Mouse (Mus musculus) MEL (cell line): ENCODE measurements around the gene Cnpy3. TPM values are rescaled to one million over a fixed set of nuclear protein-coding genes. Genes with fewer than 3 reads are reported as not detected.

Source experiments
- DNase-seq: peaks from one replicate; pipeline ENCODE4 v3.0.0; 2011; ENCODE audit warnings: low read depth, low spot score
- H3K27ac ChIP-seq: 2 replicates; pipeline ENCODE4 v1.5.1; 2012; ENCODE audit warnings: low read depth, mild to moderate bottlenecking, control low read depth, low read length, moderate library complexity; ENCODE audit not compliant: control insufficient read depth
- H3K27me3 ChIP-seq, 2 experiments: fragments of 150-350 bp in 1 of 2; sonication (generic) in 1 of 2; 2 replicates each; pipeline ENCODE4 v1.6.1; 2012; ENCODE audit warnings: low read length in 2 of 2, mild to moderate bottlenecking in 2 of 2, improper control_type of control experiment in 1 of 2, moderate library complexity in 1 of 2; ENCODE audit not compliant: insufficient read depth in 2 of 2, control insufficient read depth in 1 of 2
- H3K36me3 ChIP-seq, 2 experiments: 2 replicates each; pipeline ENCODE4 v1.6.1; 2012 to 2014; ENCODE audit warnings: low read length in 2 of 2, improper control_type of control experiment in 1 of 2, inconsistent platforms in 1 of 2, mild to moderate bottlenecking in 1 of 2; ENCODE audit not compliant: insufficient read depth in 2 of 2, control insufficient read depth in 1 of 2
- H3K4me1 ChIP-seq, 2 experiments: fragments of 150-350 bp in 1 of 2; sonication (generic) in 1 of 2; 2 replicates each; pipeline ENCODE4 v1.6.1; 2012; ENCODE audit warnings: low read length in 2 of 2, improper control_type of control experiment in 1 of 2, mild to moderate bottlenecking in 1 of 2; ENCODE audit not compliant: insufficient read depth in 2 of 2, control insufficient read depth in 1 of 2
- H3K4me3 ChIP-seq, 2 experiments: fragments of 150-350 bp in 1 of 2; sonication (generic) in 1 of 2; 2 replicates each; pipeline ENCODE4 v1.5.1; 2012; ENCODE audit warnings: low read depth in 2 of 2, low read length in 2 of 2, mild to moderate bottlenecking in 2 of 2, moderate library complexity in 2 of 2, control low read depth in 1 of 2, improper control_type of control experiment in 1 of 2; ENCODE audit not compliant: control insufficient read depth in 1 of 2, insufficient read depth in 1 of 2
- H3K79me2 ChIP-seq: 2 replicates; pipeline ENCODE4 v1.6.1; 2012; ENCODE audit warnings: mild to moderate bottlenecking, low read length, moderate library complexity; ENCODE audit not compliant: control insufficient read depth, poor library complexity, insufficient read depth
- H3K9ac ChIP-seq: 2 replicates; pipeline ENCODE4 v1.6.1; 2012; ENCODE audit warnings: low read depth, mild to moderate bottlenecking, control low read depth, low read length, moderate library complexity; ENCODE audit not compliant: control insufficient read depth, poor library complexity, severe bottlenecking
- H3K9me3 ChIP-seq: fragments of 150-350 bp; sonication (generic); replicated peaks from 2 replicates; pipeline ENCODE4 v1.6.1; 2012; ENCODE audit warnings: mild to moderate bottlenecking, low read length, improper control_type of control experiment, moderate library complexity; ENCODE audit not compliant: insufficient read depth
- CHD1 ChIP-seq: IDR thresholded peaks from 2 replicates; pipeline ENCODE4 v1.6.1; 2012; ENCODE audit warnings: low read depth, mild to moderate bottlenecking, inconsistent platforms, low read length, improper control_type of control experiment
- CHD2 ChIP-seq: IDR thresholded peaks from 2 replicates; pipeline ENCODE4 v1.6.1; 2011; ENCODE audit warnings: low read length, improper control_type of control experiment
- E2F4 ChIP-seq: IDR thresholded peaks from 2 replicates; pipeline ENCODE4 v1.6.1; 2011; ENCODE audit warnings: low read depth, low read length, improper control_type of control experiment, borderline replicate concordance
- ETS1 ChIP-seq: IDR thresholded peaks from 2 replicates; pipeline ENCODE4 v1.6.1; 2012; ENCODE audit warnings: low read depth, mild to moderate bottlenecking, inconsistent platforms, low read length, improper control_type of control experiment, moderate library complexity
- GABPA ChIP-seq: IDR thresholded peaks from 2 replicates; pipeline ENCODE4 v1.6.1; 2012; ENCODE audit warnings: low read depth, mild to moderate bottlenecking, inconsistent platforms, low read length, improper control_type of control experiment, moderate library complexity
- GATA1 ChIP-seq: IDR thresholded peaks from 2 replicates; pipeline ENCODE4 v1.6.1; 2011; ENCODE audit warnings: low read depth, low read length, improper control_type of control experiment
- HCFC1 ChIP-seq: IDR thresholded peaks from 2 replicates; pipeline ENCODE4 v1.6.1; 2012; ENCODE audit warnings: low read depth, mild to moderate bottlenecking, inconsistent platforms, low read length, improper control_type of control experiment, moderate library complexity
- JUND ChIP-seq: IDR thresholded peaks from 2 replicates; pipeline ENCODE4 v1.6.1; 2011; ENCODE audit warnings: low read depth, mild to moderate bottlenecking, improper control_type of control experiment, low read length
- KAT2A ChIP-seq: conservative IDR thresholded peaks from 2 replicates; pipeline ENCODE4 v1.6.1; 2012; ENCODE audit warnings: low read depth, low read length, improper control_type of control experiment, inconsistent platforms
- MAFK ChIP-seq: IDR thresholded peaks from 2 replicates; pipeline ENCODE4 v1.6.1; 2011; ENCODE audit warnings: low read depth, mild to moderate bottlenecking, low read length, improper control_type of control experiment, borderline replicate concordance
- MAZ ChIP-seq: IDR thresholded peaks from 2 replicates; pipeline ENCODE4 v1.6.1; 2012; ENCODE audit warnings: low read depth, mild to moderate bottlenecking, inconsistent platforms, low read length, improper control_type of control experiment
- MEF2A ChIP-seq: IDR thresholded peaks from 2 replicates; pipeline ENCODE4 v1.6.1; 2014; ENCODE audit warnings: low read depth, mild to moderate bottlenecking, inconsistent platforms, low read length, improper control_type of control experiment; ENCODE audit not compliant: poor library complexity, insufficient replicate concordance, severe bottlenecking; ENCODE audit errors: extremely low read depth
- MYC ChIP-seq: IDR thresholded peaks from 2 replicates; pipeline ENCODE4 v1.6.1; 2011; ENCODE audit warnings: low read depth, mild to moderate bottlenecking, low read length, improper control_type of control experiment, moderate library complexity
- NELFE ChIP-seq: IDR thresholded peaks from 2 replicates; pipeline ENCODE4 v1.6.1; 2011; ENCODE audit warnings: low read depth, low read length, improper control_type of control experiment
- NRF1 ChIP-seq: IDR thresholded peaks from 2 replicates; pipeline ENCODE4 v1.6.1; 2014; ENCODE audit warnings: low read depth, mild to moderate bottlenecking, inconsistent platforms, low read length, improper control_type of control experiment, moderate library complexity; ENCODE audit not compliant: poor library complexity, insufficient read depth, severe bottlenecking
- POLR2A ChIP-seq, 2 experiments: IDR thresholded peaks; 2 replicates each; pipeline ENCODE4 v1.6.1; 2011 to 2012; ENCODE audit warnings: low read length in 2 of 2, mild to moderate bottlenecking in 2 of 2, control low read depth in 1 of 2, improper control_type of control experiment in 1 of 2, low read depth in 1 of 2, moderate library complexity in 1 of 2; ENCODE audit not compliant: control insufficient read depth in 1 of 2, insufficient read depth in 1 of 2, poor library complexity in 1 of 2
- RCOR1 ChIP-seq: IDR thresholded peaks from 2 replicates; pipeline ENCODE4 v1.6.1; 2012; ENCODE audit warnings: low read depth, mild to moderate bottlenecking, inconsistent platforms, low read length, improper control_type of control experiment
- SMC3 ChIP-seq: IDR thresholded peaks from 2 replicates; pipeline ENCODE4 v1.6.1; 2011; ENCODE audit warnings: low read depth, low read length, improper control_type of control experiment
- TAL1 ChIP-seq: IDR thresholded peaks from 2 replicates; pipeline ENCODE4 v1.6.1; 2012; ENCODE audit warnings: mild to moderate bottlenecking, inconsistent platforms, low read length, moderate library complexity, mixed read lengths
- TBP ChIP-seq: IDR thresholded peaks from 2 replicates; pipeline ENCODE4 v1.8.0; 2011; ENCODE audit warnings: low read depth, low read length, improper control_type of control experiment
- TCF12 ChIP-seq: IDR thresholded peaks from 2 replicates; pipeline ENCODE4 v1.6.1; 2014; ENCODE audit warnings: low read depth, mild to moderate bottlenecking, inconsistent platforms, low read length, improper control_type of control experiment, moderate library complexity
- USF1 ChIP-seq: IDR thresholded peaks from 2 replicates; pipeline ENCODE4 v1.6.1; 2014; ENCODE audit warnings: low read depth, mild to moderate bottlenecking, inconsistent platforms, low read length, improper control_type of control experiment, moderate library complexity
- USF2 ChIP-seq, 2 experiments: IDR thresholded peaks; 2 replicates each; pipeline ENCODE4 v1.6.1; 2011 to 2012; ENCODE audit warnings: improper control_type of control experiment in 2 of 2, low read length in 2 of 2, borderline replicate concordance in 1 of 2, inconsistent platforms in 1 of 2, low read depth in 1 of 2, mild to moderate bottlenecking in 1 of 2; ENCODE audit not compliant: insufficient read depth in 1 of 2
- ZC3H11A ChIP-seq: IDR thresholded peaks from 2 replicates; pipeline ENCODE4 v1.6.1; 2012; ENCODE audit warnings: low read depth, mild to moderate bottlenecking, inconsistent platforms, low read length, improper control_type of control experiment
- ZKSCAN1 ChIP-seq: IDR thresholded peaks from 2 replicates; pipeline ENCODE4 v1.6.1; 2012; ENCODE audit warnings: low read depth, mild to moderate bottlenecking, inconsistent platforms, low read length, improper control_type of control experiment, moderate library complexity
- ZMIZ1 ChIP-seq: IDR thresholded peaks from 2 replicates; pipeline ENCODE4 v1.6.1; 2012; ENCODE audit warnings: low read depth, mild to moderate bottlenecking, inconsistent platforms, low read length, improper control_type of control experiment, moderate library complexity
- ZNF384 ChIP-seq: IDR thresholded peaks from 2 replicates; pipeline ENCODE4 v1.6.1; 2012; ENCODE audit warnings: low read depth, mild to moderate bottlenecking, inconsistent platforms, low read length, improper control_type of control experiment
- polyA plus RNA-seq, 2 experiments: library from polyadenylated mRNA; stranded (reverse) in 1 of 2; unstranded in 1 of 2; fragments of >175 nt in 1 of 2; fragments of >200 nt in 1 of 2; gene quantifications; 2 replicates each; pipeline versions ENCODE4 v1.2.1 to v1.2.4; 2012; ENCODE audit warnings: low replicate concordance in 2 of 2, low read depth in 1 of 2; ENCODE audit not compliant: insufficient read length in 2 of 2, insufficient read depth in 1 of 2, missing spikeins in 1 of 2
- total RNA-seq: library from RNA; depleted of rRNA; stranded (reverse); fragments of 300-350 nt; gene quantifications from 2 replicates; pipeline ENCODE4 v1.2.3, GENCODE M21; 2012

The Cnpy3 gene
- total and polyA plus RNA-seq, 3 experiments: 61.4 to 90.2 TPM; not detected in 1

- H3K4me1 ChIP-seq: no peaks in the 10 kb centered on the region
- no peak overlapping the region for H3K27ac ChIP-seq
- no peak overlapping the region for H3K9ac ChIP-seq
Measured at GRCm38 (mm10) chr17:46801761-46802160, 49.7 kb upstream of the Cnpy3 start.

GRCm38 (mm10) chr17:46799680-46800079 is 47.7 kb upstream of the Cnpy3 start:
- Histone ChIP-seq H3K36me3 (no peaks in the 10 kb centered on the region; a peak in 1 of 4 replicates), H3K27ac (no peak overlapping the region), H3K4me1 (no peaks in the 10 kb centered on the region), H3K9me3 (no peaks in the 10 kb centered on the region), H3K4me3 (no peak overlapping the region), H3K27me3 (no peaks in the 10 kb centered on the region), H3K79me2 (no peaks in the 10 kb centered on the region), H3K9ac (no peak overlapping the region)
- DNase-seq: no peak
- TF ChIP-seq TBP (no peak), NRF1 (no peak), ZC3H11A (no peak), POLR2A (IDR thresholded peaks at IDR 0.05; ENCODE audit: control insufficient read depth in 1 of 2, insufficient read depth in 1 of 2, low read depth in 1 of 2, low read length in 2 of 2, poor library complexity in 1 of 2) (no peak), ZMIZ1 (no peak), MAZ (no peak), TAL1 (no peak), USF1 (no peak), MAFK (no peak), TCF12 (no peak), E2F4 (no peak), CHD1 (no peak), CHD2 (no peak), ETS1 (no peak), ZNF384 (no peak), GABPA (no peak), SMC3 (no peak)

More at GRCm38 (mm10) chr17:46801761-46802160, 49.7 kb upstream of the Cnpy3 start:
- no peaks in the 10 kb centered on the region for H3K9me3 ChIP-seq
- no peak overlapping the region for H3K4me3 ChIP-seq
- no peaks in the 10 kb centered on the region for H3K27me3 ChIP-seq
- TF ChIP-seq MYC: no peak
- TF ChIP-seq MEF2A: no peak
- TF ChIP-seq RCOR1: no peak
- no peak for TF ChIP-seq NELFE
- no peak for TF ChIP-seq JUND
- TF ChIP-seq HCFC1: no peak
- no peak for TF ChIP-seq POLR2A (IDR thresholded peaks at IDR 0.05; ENCODE audit: control insufficient read depth in 1 of 2, insufficient read depth in 1 of 2, low read depth in 1 of 2, low read length in 2 of 2, poor library complexity in 1 of 2)
- no peak for TF ChIP-seq ZKSCAN1
- no peak for TF ChIP-seq TAL1
- no peak for TF ChIP-seq GATA1
- no peak for TF ChIP-seq GABPA
- no peak for TF ChIP-seq KAT2A
- TF ChIP-seq MAZ: no peak
- TF ChIP-seq USF2 (IDR thresholded peaks at IDR 0.05; ENCODE audit: borderline replicate concordance in 1 of 2, insufficient read depth in 1 of 2, low read depth in 1 of 2, low read length in 2 of 2): no peak
- H3K79me2 ChIP-seq: no peaks in the 10 kb centered on the region
- no peak for DNase-seq
- H3K36me3 ChIP-seq: no peaks in the 10 kb centered on the region; a peak in 1 of 4 replicates
